Mouse (Mus musculus): ENCODE measurements at regions not wholly inside any gene's neighbourhood (a gene's known extent, or its start where the extent isn't known, plus 50 kb on each side); places are given as distances from the start of the nearest gene placed in this dataset.

DNA sequence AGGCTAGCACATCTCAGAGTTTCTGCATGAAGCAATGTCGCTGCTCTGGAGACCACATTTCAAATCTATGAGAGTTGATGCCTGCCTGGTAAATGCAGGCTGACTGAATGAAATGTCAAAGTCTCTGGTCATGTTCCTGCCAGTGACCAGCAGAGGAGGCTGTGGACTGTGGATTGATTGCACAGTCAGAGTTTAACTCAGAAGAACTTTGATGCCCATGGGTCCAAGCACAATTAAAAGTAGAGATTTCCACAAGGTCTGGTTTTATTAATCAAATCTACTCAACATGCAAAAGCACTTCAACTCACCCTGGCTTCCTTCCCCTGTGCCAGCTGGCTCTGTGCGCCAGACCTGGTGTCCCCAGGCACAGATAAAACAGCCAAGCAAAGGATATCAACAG lies 81.3 kb downstream of the Hsd17b3 start:
- DNase-seq = no peak

DNA sequence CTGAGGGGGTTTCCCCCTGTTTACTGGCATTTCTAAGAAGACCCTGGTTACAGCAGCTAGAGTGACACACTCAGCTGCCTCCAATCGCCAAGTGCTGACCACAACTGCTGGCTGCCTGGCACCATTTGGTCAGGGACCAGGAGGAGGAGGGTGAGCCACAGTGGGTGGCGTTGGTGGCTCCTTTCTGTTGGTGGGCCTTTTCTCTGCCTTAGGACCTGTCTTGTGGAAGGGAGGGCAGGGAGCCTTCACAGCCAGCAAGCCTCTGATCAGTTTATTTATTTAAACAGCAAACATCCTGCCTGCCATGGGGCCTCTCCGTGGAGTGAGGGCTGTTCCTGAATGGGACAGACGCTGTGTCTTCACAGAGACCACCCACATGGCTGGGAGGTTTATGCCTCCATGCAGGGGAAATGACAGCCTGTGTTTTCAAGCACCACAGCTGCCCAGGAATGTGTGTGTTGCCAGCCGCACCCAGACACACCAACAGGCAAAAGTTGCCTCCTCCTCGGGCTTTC lies 86.0 kb downstream of the Hsd17b3 start:
- no peak for DNase-seq

DNA sequence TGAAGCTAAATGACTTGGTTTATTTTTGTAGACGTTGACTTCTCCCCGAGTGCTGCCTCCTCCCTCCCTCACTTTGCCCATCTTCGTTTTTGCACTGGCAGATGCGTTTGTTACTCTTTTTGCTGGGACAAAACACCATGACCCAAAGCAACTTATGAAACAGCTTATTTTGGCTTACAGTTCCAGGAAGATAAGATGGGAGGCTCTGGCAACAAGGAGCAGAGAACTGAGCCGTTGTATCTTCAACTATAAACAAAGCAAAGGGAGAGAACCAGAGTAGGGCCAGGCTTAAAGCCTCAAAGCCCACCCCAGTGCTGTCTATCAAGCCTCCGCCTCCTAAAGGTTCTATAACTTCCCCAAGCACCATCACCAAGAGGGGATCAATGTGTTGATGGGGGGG lies 88.7 kb downstream of the Hsd17b3 start:
- no peak for DNase-seq

DNA sequence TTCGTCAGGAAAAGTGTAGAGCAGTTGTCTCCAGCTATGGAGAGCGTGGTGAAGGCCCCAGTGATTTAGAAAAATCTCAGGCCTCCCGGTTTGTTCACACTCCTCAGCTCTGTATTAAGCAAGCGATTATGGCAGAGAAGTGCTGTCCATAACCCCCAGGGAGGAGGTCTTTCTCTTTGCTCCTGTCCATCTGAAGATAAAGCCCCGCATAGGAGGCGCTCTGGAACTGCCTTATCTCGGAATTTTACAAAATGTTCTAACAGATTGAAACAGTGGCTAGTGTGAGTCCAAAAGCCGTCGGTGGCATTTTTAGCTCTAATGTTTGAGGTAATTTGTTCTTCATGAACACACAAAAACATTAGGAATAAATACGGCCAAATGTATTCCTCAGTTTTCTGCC lies 90.4 kb downstream of the Hsd17b3 start:
- no peak for DNase-seq

DNA sequence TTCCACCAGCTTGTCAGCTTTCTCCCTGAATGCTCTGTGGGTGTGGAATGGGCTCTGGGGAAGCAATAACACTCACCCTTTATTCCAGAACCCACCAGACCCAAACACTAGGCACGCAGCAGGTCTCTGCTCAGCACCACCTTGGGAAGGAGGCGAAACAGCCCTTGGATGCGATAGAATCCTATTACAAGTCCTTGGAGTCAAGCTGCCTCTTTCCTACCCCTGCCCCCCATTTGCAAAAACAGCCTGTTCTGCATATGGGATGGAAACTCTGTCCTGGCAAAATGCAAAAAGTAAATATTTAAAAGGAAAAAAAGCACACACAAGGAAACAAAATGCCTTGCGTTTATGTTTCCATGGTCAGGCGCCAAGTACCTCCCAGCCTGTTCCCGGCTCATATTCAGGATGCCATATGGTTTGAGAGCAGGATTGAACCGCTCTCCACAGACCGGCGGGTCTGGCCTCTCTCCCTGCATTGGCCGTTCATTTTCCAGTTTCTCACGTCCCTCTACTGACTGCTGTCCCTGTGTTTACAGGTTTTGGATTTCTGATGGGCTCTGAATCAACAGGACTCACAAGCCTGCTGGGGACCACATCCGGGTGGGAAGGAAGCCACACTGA lies 95.1 kb downstream of the Hsd17b3 start:
- no peak for DNase-seq

DNA sequence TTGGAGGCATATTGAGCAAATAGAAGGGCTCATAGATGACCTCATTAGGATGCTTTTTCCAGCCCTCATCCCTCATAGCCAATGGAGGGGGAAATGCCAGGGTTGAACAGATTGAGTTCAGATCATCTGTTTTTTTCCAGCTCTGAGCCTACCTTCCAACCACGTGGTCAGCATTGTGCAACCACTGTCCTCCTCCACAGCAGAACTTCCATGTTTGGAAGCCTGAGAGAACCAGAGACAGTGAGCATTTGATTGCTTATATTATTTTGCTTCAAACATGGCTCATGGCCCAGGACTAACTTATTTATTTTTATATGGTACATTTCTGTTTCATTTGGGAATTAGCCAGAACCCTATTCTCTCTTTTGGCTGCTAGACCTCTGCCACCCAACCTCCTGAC lies 96.0 kb downstream of the Hsd17b3 start:
- DNase-seq = no peak

DNA sequence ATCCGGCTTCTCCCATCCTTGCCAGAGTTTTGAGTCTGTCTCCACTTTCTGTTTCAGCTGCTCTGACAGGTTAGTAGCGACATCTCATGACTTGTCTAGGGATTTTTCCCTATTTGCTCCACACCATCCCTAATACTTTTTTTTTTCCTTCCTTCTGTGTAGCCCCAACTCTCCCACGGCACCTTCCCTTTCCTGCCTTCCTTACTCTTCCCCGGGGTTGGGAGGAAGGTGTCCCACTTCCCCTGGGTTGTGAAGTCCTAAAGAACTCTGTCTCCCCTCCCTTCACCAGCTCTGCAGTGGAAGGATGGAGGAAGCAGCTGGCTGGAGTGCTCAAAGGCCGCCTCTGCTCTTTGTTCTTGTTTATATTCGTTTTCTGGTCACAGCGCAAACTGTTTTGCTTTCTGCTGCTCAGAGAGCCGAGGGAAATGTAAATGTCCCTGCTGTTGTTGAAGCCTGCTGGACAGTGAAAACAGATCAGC lies 98.5 kb downstream of the Hsd17b3 start:
- peak; percentile 7 for DNase-seq

DNA sequence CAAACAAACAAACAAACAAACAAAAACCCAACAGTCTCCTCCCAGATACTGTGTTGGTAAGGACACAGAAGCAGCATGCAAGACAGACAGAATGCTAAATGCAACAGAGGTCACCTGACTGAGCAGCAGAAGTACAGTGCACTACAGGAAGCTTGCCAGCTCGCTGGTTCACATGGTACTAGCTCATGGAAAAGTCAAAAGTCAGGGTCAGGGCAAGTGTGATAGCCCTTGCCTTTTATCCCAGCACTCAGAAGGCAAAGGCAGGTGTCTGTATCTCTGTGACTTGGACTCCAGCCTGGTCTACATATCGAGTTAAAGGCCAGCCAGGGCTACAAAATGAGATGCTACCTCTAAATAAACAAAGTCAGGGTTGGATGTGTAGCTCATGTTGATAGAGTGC lies 99.3 kb downstream of the Hsd17b3 start:
- DNase-seq = no peak

DNA sequence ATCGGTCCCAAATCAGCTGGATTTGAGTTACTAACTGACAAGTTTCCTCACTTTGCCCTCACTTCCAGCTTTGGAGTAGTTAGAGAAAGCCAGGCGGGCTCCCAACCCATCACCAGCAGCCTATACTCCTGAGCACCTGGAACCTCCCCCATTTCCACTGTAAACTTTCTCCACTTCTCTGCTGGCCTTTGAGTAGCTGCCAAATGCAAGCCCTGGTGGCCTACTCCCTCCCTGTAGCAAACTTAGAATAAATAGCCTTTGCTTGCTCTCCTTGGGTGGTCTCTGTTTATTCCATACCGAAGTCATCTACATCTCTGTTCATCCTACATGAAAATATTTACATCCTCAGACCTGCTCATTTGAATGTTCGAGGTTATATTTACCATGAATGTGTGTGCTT lies 100.8 kb downstream of the Hsd17b3 start:
- no peak for DNase-seq

DNA sequence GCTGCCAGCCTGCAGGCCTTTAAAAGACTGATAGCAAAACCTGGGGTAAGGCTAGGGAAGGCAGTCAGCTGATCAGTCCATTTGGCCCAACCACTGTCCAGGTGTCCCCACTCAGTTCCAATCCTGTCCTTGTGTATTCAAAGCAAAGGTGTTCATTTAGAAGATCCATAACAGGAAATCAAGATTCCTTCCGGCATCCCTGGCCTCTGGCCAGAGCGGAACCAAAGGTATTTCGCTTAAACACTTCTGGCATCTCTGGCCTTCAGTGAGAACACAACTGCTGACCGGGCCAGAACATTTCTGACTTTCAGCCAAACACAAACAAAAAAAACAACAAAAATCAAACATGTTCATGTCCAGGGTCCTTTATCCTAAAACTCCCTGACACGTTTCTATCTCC lies 102.3 kb downstream of the Hsd17b3 start:
- DNase-seq = no peak

DNA sequence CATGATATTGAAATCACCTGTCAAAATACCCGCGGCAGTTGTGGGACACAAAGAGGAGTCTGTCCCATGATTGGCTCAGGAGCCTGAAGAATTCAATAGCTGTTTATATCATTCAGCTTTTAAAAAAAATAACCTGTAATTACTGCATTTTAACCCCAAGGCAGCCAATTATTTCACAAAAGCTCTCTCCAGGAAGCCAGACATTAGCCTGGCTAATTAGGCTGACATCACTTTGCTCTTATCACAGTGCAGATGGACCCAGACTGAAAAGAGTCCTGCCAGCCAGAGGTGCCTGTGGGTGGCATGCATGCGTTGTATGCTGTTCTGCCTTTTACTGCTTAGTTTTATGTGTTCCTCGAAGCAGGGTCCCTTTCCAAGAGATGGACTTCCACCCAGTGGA lies 103.4 kb downstream of the Hsd17b3 start:
- DNase-seq = no peak

DNA sequence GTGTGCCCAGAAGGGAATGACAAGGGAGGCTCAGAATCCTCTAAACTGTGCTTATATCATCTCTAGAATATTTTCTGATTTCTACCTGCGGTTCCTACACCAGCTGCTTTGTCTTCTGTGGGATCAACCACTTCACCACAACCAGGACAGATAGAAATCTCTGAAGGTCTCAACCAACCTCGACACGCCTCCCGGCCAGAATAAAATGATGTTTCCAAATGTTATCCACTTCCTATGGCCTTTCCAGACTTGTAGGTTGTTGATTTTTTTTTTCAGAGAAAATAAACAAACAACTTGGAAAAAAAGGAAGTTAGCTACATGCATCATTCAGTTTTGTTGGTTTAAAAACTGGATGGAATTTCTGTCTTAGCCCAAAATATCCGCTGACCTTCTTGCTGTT lies 103.9 kb downstream of the Hsd17b3 start:
- DNase-seq = no peak

DNA sequence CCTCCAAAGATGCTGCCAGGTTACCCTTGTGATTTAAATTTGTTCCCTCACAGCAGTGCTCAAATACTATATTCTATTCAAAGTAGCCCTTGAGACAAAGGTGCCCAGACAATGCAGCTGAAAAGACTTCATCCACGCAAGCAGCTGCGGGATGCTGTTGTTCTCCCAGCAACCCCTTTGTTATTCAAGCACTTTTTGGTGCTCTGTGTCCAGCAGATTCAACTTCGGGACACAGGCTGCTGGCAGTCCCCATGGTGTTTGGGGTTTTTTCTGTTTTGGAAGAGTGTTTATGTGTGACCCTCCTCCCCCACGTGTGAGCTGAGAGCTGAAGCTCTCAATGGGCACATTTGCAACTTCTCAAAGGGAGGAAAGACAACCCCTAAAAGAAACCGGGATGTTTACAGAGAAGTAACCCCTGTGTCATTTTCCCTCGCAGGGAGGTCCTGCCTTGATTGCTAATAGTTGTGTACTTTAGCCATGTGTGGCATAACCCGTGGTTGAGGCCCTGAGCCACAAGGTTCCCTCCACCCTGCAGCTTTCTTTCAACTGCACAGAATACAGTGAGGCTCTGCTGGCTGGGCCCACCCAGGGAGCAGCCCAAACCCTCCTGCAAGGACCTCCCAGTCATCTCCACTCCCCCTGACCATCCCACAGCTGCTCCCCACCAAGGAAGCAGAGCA lies 108.9 kb downstream of the Hsd17b3 start:
- DNase-seq = no peak

DNA sequence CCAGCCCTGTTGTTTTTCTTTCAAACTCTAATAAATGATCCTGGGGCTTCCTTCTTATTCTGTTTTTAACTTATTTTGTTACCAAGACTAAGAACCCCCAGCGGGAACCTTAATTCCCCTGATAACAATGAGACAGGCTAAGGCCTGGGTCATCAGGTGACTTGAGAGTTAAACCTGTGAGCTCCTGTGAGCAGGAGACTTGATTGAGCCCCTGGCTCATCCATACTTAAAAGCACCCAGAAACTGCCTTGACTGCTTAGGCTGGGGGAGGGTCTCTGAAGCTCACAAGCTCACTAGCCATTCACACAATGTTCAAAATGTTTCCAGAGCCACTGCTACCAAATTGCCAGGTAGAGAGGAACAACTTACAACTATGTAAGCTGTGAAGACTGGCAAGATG lies 109.4 kb downstream of the Hsd17b3 start:
- DNase-seq = no peak

DNA sequence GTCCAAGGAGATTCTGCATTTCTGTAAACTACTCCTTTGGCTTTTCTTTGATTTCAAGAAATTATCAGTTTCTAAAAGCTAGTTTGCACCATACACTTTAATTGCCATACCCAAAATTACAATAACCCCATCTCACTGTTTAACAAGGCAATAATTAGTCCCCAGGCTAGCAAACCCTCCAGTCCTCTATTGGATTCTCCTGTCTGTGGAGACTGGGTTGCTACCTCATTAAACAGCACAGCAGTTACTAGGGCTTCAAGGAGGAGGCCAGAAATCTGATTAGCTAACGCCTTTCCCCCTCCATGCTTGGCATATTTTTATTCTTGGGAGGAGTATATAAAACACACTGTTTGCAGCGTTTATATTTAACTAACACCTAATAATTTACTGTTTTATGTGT lies 119.1 kb downstream of the Hsd17b3 start:
- DNase-seq = no peak

DNA sequence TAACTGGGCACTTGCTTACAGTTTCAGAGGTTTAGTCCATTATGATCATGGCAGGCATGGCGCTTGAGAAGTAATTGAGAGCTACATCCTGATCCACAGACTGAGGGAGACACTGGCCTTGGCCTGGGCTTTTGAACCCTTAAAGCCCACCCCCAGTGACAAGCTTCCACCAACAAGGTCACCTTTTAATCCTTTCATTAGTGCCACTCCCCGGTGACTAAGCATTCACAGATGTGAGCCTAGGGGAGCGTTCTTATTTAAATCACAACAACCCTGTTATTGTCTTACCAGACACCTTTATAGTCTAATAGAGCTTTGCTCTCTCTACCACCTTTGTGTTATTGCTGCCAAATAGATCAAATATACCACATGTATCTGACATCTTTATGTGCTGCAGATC lies 120.4 kb downstream of the Hsd17b3 start:
- no peak for DNase-seq

DNA sequence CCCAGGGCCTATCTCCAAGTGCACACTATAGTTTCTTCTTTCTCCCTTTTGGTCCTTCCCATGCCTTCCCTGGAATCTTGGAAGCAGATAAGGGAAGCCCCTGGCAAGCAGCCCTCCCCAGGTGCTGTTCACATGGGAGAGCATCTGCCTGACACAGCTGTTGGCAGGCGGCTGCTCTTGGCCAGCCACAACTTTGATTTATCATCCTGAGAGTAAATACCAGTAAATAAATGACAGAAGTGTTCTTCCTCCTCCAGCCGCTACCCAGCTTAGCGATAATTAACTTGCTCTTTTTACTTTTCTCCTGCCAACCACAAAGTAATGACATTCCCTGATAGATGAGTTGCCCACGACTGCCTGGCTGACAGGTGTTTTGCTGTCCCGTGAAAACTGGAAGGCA lies 131.9 kb downstream of the Hsd17b3 start:
- peak; percentile 72 for DNase-seq

DNA sequence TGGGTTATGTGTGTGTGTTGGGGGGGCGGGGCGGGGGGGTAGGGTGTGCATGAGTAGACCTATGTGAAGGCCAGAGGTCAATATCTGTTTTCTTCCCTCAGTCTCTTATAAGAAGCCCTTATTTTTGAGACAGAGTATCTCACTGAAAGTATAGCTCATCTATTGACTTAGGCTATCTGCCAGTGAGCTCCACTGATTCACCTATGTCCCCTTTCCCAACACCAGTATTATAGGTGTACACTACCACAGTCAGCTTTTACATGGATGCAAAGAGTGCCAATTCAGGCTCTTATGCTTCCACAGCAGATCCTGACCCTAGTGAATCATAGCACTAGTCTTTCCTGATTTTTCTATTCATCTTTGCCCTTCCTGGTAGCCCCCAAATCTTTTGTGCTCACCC lies 134.7 kb downstream of the Hsd17b3 start:
- DNase-seq = no peak

DNA sequence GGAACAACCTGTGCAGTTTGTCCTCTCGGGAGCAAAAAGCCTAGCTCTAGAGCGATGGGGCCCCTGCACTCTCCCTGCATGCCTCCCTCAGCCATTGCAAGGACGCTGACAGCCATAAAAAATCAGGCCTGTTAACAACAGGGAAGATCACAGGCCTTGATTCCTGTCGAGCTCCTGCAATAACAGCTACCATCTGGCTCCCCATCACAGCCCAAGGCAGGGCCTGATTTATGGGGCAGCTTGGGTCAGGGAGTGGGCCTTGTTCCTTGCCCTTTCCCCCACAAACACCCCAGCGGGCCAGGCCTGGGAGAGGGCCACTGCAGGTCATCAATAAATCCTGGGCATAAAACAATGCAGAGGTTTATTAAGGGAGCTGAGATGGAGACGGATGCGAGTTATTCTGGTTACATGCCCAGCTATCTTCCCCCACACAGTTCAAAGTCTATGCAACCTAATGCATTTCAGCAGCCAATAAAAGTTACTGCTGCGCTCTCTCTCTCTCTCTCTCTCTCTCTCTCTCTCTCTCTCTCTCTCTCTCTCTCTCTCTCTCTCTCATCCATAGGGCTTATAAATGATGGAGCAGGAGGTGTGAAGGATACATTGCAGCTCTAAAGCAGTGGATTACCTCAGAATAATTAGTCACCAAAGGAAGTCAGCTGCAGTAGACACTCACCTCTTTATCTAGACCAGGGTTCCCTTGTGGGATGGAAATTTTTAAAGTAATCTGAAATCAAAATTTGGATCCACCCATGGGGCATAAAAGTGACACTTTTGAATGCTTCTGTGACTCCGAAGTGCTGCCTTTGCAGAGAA lies 136.9 kb downstream of the Hsd17b3 start:
- DNase-seq = peak; percentile 29

DNA sequence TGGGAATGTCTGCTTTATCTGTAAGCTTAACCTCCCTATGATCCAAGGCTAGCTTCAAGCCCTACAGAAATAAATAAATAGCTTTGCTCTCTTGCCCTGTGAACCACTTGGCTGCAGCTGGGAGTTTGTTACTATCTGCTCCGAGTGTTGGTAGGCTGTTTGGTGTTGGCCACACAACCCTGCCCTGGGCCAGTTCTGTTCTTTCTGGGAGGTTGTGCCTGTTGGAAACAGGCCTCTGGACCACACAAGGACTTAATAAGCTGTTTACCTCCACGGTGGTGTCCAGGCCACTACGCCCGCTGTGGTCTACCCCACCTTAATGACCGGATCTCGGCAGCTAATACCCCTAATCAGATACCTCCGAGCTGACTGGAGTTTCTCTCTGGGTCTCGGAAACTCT lies 136.1 kb downstream of the Ercc6l2 start:
- no peak for DNase-seq
